Mouse (Mus musculus) testis, postnatal 10 days (tissue): Measurements from ENCODE around the gene Gucy1b1.

Source experiments
- DNase-seq: peaks from one replicate; pipeline ENCODE4 v3.0.0; 2021; ENCODE audit warnings: low spot score

The Gucy1b1 gene

GRCm38 (mm10) chr3:82030008-82030748, 44.3 kb downstream of the Gucy1b1 start:
- DNase-seq: no peak

- no peak for DNase-seq
Measured at GRCm38 (mm10) chr3:82029229-82029628, 45.3 kb downstream of the Gucy1b1 start.

- no peak for DNase-seq
Measured at GRCm38 (mm10) chr3:82027286-82027685, 47.2 kb downstream of the Gucy1b1 start.

- DNase-seq: no peak
Measured at GRCm38 (mm10) chr3:82023065-82023464, 51.4 kb downstream of the Gucy1b1 start.

GRCm38 (mm10) chr3:82022421-82022920, 52.0 kb downstream of the Gucy1b1 start:
- no peak for DNase-seq

GRCm38 (mm10) chr3:82014148-82014703, 60.3 kb downstream of the Gucy1b1 start:
- no peak for DNase-seq

GRCm38 (mm10) chr3:82007002-82007401, 67.5 kb downstream of the Gucy1b1 start:
- no peak for DNase-seq

- DNase-seq: no peak
Measured at GRCm38 (mm10) chr3:81995988-81996387, 78.5 kb downstream of the Gucy1b1 start.

GRCm38 (mm10) chr3:81995371-81995770, 79.1 kb downstream of the Gucy1b1 start:
- no peak for DNase-seq

GRCm38 (mm10) chr3:81990531-81990930, 84.0 kb downstream of the Gucy1b1 start:
- DNase-seq: no peak

- DNase-seq: no peak
Measured at GRCm38 (mm10) chr3:81989692-81990141, 84.8 kb downstream of the Gucy1b1 start.

GRCm38 (mm10) chr3:81987628-81988027, 86.9 kb downstream of the Gucy1b1 start:
- DNase-seq: no peak

GRCm38 (mm10) chr3:81986103-81986502, 88.4 kb downstream of the Gucy1b1 start:
- no peak for DNase-seq

- no peak for DNase-seq
Measured at GRCm38 (mm10) chr3:81985100-81985499, 89.4 kb downstream of the Gucy1b1 start.

- no peak for DNase-seq
Measured at GRCm38 (mm10) chr3:81983120-81983895, 91.2 kb downstream of the Gucy1b1 start.
